Mouse (Mus musculus): ENCODE results near the gene Rrp12.
"Not testable (repeated sequence)": the region's sequence is repeated elsewhere in the genome, so short reads cannot be mapped to it uniquely, and the experiment has no call there.

Gene Rrp12

GRCm38 (mm10) chr19:41847992-41848851 lies 47.8 kb downstream of the Rrp12 start, which contains the start of gene Frat2:
Gene Frat2, minus strand, starts transcription at chr19:41848132.
- DNase-seq (ENCODE audit: low read depth, low spot score): peak; percentile 74

- DNase-seq (ENCODE audit: low read depth, low spot score): not testable (repeated sequence)
These were observed 48.4 kb downstream of the Rrp12 start for GRCm38 (mm10) chr19:41847614-41847991.

GRCm38 (mm10) chr19:41847091-41847581 lies 48.8 kb downstream of the Rrp12 start:
- DNase-seq (ENCODE audit: low read depth, low spot score): no peak

GRCm38 (mm10) chr19:41846366-41847090 lies 49.4 kb downstream of the Rrp12 start:
- DNase-seq (ENCODE audit: low read depth, low spot score): no peak

GRCm38 (mm10) chr19:41844345-41844744 lies 51.6 kb downstream of the Rrp12 start:
- DNase-seq (ENCODE audit: low read depth, low spot score): no peak

GRCm38 (mm10) chr19:41842706-41843105 lies 53.3 kb downstream of the Rrp12 start:
- DNase-seq (ENCODE audit: low read depth, low spot score): no peak

GRCm38 (mm10) chr19:41842196-41842595 lies 53.8 kb downstream of the Rrp12 start:
- DNase-seq (ENCODE audit: low read depth, low spot score): no peak

- DNase-seq (ENCODE audit: low read depth, low spot score): no peak
These were observed 54.7 kb downstream of the Rrp12 start for GRCm38 (mm10) chr19:41841105-41841750.

- no peak for DNase-seq (ENCODE audit: low read depth, low spot score)
These were observed 56.3 kb downstream of the Rrp12 start for GRCm38 (mm10) chr19:41839685-41840084.

- DNase-seq (ENCODE audit: low read depth, low spot score): no peak
These were observed 57.2 kb downstream of the Rrp12 start for GRCm38 (mm10) chr19:41838808-41839207.

- DNase-seq (ENCODE audit: low read depth, low spot score): no peak
These were observed 58.1 kb downstream of the Rrp12 start for GRCm38 (mm10) chr19:41837917-41838261.

- DNase-seq (ENCODE audit: low read depth, low spot score): no peak
These were observed 58.6 kb downstream of the Rrp12 start for GRCm38 (mm10) chr19:41837194-41837916.

- no peak for DNase-seq (ENCODE audit: low read depth, low spot score)
These were observed 59.3 kb downstream of the Rrp12 start for GRCm38 (mm10) chr19:41836719-41837118.

- DNase-seq (ENCODE audit: low read depth, low spot score): peak; percentile 76
These were observed 60.2 kb downstream of the Rrp12 start for GRCm38 (mm10) chr19:41835816-41836215.

GRCm38 (mm10) chr19:41835407-41835806 lies 60.6 kb downstream of the Rrp12 start:
- DNase-seq (ENCODE audit: low read depth, low spot score): no peak

- no peak for DNase-seq (ENCODE audit: low read depth, low spot score)
These were observed 63.3 kb downstream of the Rrp12 start for GRCm38 (mm10) chr19:41832501-41833201.

GRCm38 (mm10) chr19:41831718-41832391 lies 64.1 kb downstream of the Rrp12 start:
- no peak for DNase-seq (ENCODE audit: low read depth, low spot score)

- DNase-seq (ENCODE audit: low read depth, low spot score): no peak
These were observed 64.8 kb downstream of the Rrp12 start for GRCm38 (mm10) chr19:41831101-41831570.

- DNase-seq (ENCODE audit: low read depth, low spot score): no peak
These were observed 65.6 kb downstream of the Rrp12 start for GRCm38 (mm10) chr19:41830106-41831031.

All from c-Kit-negative CD71-positive TER-119-positive erythroid progenitor cells, embryonic 14.5 days (primary cell).